Mouse (Mus musculus): ENCODE data around the gene Cybc1. TPM values are rescaled to one million over a fixed set of nuclear protein-coding genes. Genes with fewer than 3 reads are reported as not detected.

Gene Cybc1
- polyA plus RNA-seq, 1 experiment from 2014 or later = 42.1 TPM

- no peak overlapping the region for H3K9ac ChIP-seq
- no peaks in the 10 kb centered on the region for H3K27me3 ChIP-seq (replicated peaks)
- H3K4me3 ChIP-seq = no peak overlapping the region
- no peaks in the 10 kb centered on the region for H3K36me3 ChIP-seq
- no peak for ATAC-seq (ENCODE audit: low FRiP score, low read depth)
- 70% methylated on average over 11 of the region's 11 CpGs for WGBS
- H3K9me3 ChIP-seq = no peaks in the 10 kb centered on the region
- peaks cover 14% of the 10 kb centered on the region; the same call in 1 of the 2 replicates for H3K4me1 ChIP-seq
- no peak overlapping the region for H3K4me2 ChIP-seq (replicated peaks)
- no peak overlapping the region for H3K27ac ChIP-seq
Measured at GRCm38 (mm10) chr11:121201436-121202198, 27.5 kb downstream of the Cybc1 start.

- H3K4me2 ChIP-seq (replicated peaks) = no peak overlapping the region
- WGBS = 91% methylated on average over 6 of the region's 6 CpGs
- H3K9ac ChIP-seq = no peak overlapping the region
- no peak overlapping the region for H3K4me3 ChIP-seq
- H3K27me3 ChIP-seq (replicated peaks) = no peaks in the 10 kb centered on the region
- H3K36me3 ChIP-seq = no peaks in the 10 kb centered on the region
- H3K4me1 ChIP-seq = peaks cover 14% of the 10 kb centered on the region; the same call in 1 of the 2 replicates
- ATAC-seq (ENCODE audit: low FRiP score, low read depth) = no peak
- H3K27ac ChIP-seq = no peak overlapping the region
- no peaks in the 10 kb centered on the region for H3K9me3 ChIP-seq
Measured at GRCm38 (mm10) chr11:121200781-121201180, 28.3 kb downstream of the Cybc1 start.

- no peak overlapping the region for H3K4me2 ChIP-seq (replicated peaks)
- H3K9ac ChIP-seq = no peak overlapping the region
- no peak for ATAC-seq (ENCODE audit: low FRiP score, low read depth)
- H3K4me3 ChIP-seq = no peak overlapping the region
- H3K4me1 ChIP-seq = peaks cover 8% of the 10 kb centered on the region; the same call in 1 of the 2 replicates
- H3K36me3 ChIP-seq = 0 out of 2 replicates have a peak, but pooled peaks cover 4% of the 10 kb centered on the region
- no peak overlapping the region for H3K27ac ChIP-seq
- H3K9me3 ChIP-seq = no peaks in the 10 kb centered on the region
- 78% methylated on average over 4 of the region's 4 CpGs for WGBS
- H3K27me3 ChIP-seq (replicated peaks) = no peaks in the 10 kb centered on the region
Measured at GRCm38 (mm10) chr11:121199851-121200250, 29.3 kb downstream of the Cybc1 start.

- H3K9me3 ChIP-seq = no peaks in the 10 kb centered on the region
- H3K4me3 ChIP-seq = no peak overlapping the region
- H3K4me2 ChIP-seq (replicated peaks) = no peak overlapping the region
- ATAC-seq (ENCODE audit: low FRiP score, low read depth) = no peak
- WGBS = 61% methylated on average over 2 of the region's 2 CpGs
- 0 out of 2 replicates have a peak, but pooled peaks cover 6% of the 10 kb centered on the region for H3K36me3 ChIP-seq
- 0 out of 2 replicates have a peak, but pooled peaks cover 2% of the 10 kb centered on the region for H3K4me1 ChIP-seq
- no peak overlapping the region for H3K9ac ChIP-seq
- H3K27ac ChIP-seq = no peak overlapping the region
- no peaks in the 10 kb centered on the region for H3K27me3 ChIP-seq (replicated peaks)
Measured at GRCm38 (mm10) chr11:121198622-121199021, 30.5 kb downstream of the Cybc1 start.

GRCm38 (mm10) chr11:121193415-121193814 lies 35.7 kb downstream of the Cybc1 start:
- 85% methylated on average over 3 of the region's 3 CpGs for WGBS

GRCm38 (mm10) chr11:121192742-121193141 lies 36.4 kb downstream of the Cybc1 start:
- no peak overlapping the region for H3K27ac ChIP-seq

More at GRCm38 (mm10) chr11:121193415-121193814, 35.7 kb downstream of the Cybc1 start:
- H3K4me3 ChIP-seq = no peak overlapping the region
- no peak overlapping the region for H3K9ac ChIP-seq
- no peak overlapping the region for H3K27ac ChIP-seq
- no peak overlapping the region for H3K4me2 ChIP-seq (replicated peaks)
- H3K9me3 ChIP-seq = no peaks in the 10 kb centered on the region
- no peak for ATAC-seq (ENCODE audit: low FRiP score, low read depth)
- no peaks in the 10 kb centered on the region for H3K27me3 ChIP-seq (replicated peaks)
- H3K4me1 ChIP-seq = no peaks in the 10 kb centered on the region
- 0 out of 2 replicates have a peak, but pooled peaks cover 6% of the 10 kb centered on the region for H3K36me3 ChIP-seq

GRCm38 (mm10) chr11:121189681-121190080 lies 39.4 kb downstream of the Cybc1 start:
- Histone ChIP-seq H3K27ac (no peak overlapping the region), H3K9me3 (no peaks in the 10 kb centered on the region), H3K4me1 (no peaks in the 10 kb centered on the region), H3K36me3 (0 out of 2 replicates have a peak, but pooled peaks cover under 1% of the 10 kb centered on the region), H3K27me3 (replicated peaks) (no peaks in the 10 kb centered on the region), H3K4me2 (replicated peaks) (no peak overlapping the region), H3K4me3 (no peak overlapping the region), H3K9ac (no peak overlapping the region)
- WGBS = 85% methylated on average over 3 of the region's 3 CpGs
- ATAC-seq (ENCODE audit: low FRiP score, low read depth) = no peak

More at GRCm38 (mm10) chr11:121192742-121193141, 36.4 kb downstream of the Cybc1 start:
- WGBS = 70% methylated on average over 2 of the region's 2 CpGs
- H3K9me3 ChIP-seq = no peaks in the 10 kb centered on the region
- H3K9ac ChIP-seq = no peak overlapping the region
- no peaks in the 10 kb centered on the region for H3K4me1 ChIP-seq
- 0 out of 2 replicates have a peak, but pooled peaks cover 6% of the 10 kb centered on the region for H3K36me3 ChIP-seq
- no peak overlapping the region for H3K4me2 ChIP-seq (replicated peaks)
- H3K4me3 ChIP-seq = no peak overlapping the region
- no peaks in the 10 kb centered on the region for H3K27me3 ChIP-seq (replicated peaks)
- no peak for ATAC-seq (ENCODE audit: low FRiP score, low read depth)

- WGBS = 57% methylated on average over 12 of the region's 12 CpGs
- Histone ChIP-seq H3K4me2 (replicated peaks) (no peak overlapping the region), H3K36me3 (peaks cover 4% of the 10 kb centered on the region; the same call in 1 of the 2 replicates), H3K9ac (no peak overlapping the region), H3K4me3 (no peak overlapping the region), H3K9me3 (no peaks in the 10 kb centered on the region), H3K27me3 (replicated peaks) (no peaks in the 10 kb centered on the region), H3K4me1 (peaks cover 15% of the 10 kb centered on the region), H3K27ac (no peak overlapping the region)
- no peak for ATAC-seq (ENCODE audit: low FRiP score, low read depth)
Measured at GRCm38 (mm10) chr11:121176285-121177270, 52.5 kb downstream of the Cybc1 start.

GRCm38 (mm10) chr11:121174234-121174633 lies 54.9 kb downstream of the Cybc1 start:
- no peak for ATAC-seq (ENCODE audit: low FRiP score, low read depth)
- whole genome bisulfite sequencing = 42% methylated on average over 3 of the region's 3 CpGs
- Histone ChIP-seq H3K9me3 (no peaks in the 10 kb centered on the region), H3K4me1 (peaks cover 15% of the 10 kb centered on the region), H3K27ac (no peak overlapping the region), H3K27me3 (replicated peaks) (no peaks in the 10 kb centered on the region), H3K9ac (no peak overlapping the region), H3K36me3 (no peaks in the 10 kb centered on the region), H3K4me3 (no peak overlapping the region), H3K4me2 (replicated peaks) (no peak overlapping the region)

- H3K4me1 ChIP-seq = peaks cover 15% of the 10 kb centered on the region
- no peak overlapping the region for H3K4me3 ChIP-seq
- no peaks in the 10 kb centered on the region for H3K27me3 ChIP-seq (replicated peaks)
- no peaks in the 10 kb centered on the region for H3K36me3 ChIP-seq
- no peaks in the 10 kb centered on the region for H3K9me3 ChIP-seq
- no peak overlapping the region for H3K9ac ChIP-seq
- no peak for ATAC-seq (ENCODE audit: low FRiP score, low read depth)
- no peak overlapping the region for H3K4me2 ChIP-seq (replicated peaks)
- H3K27ac ChIP-seq = no peak overlapping the region
- 85% methylated on average over 5 of the region's 5 CpGs for WGBS
Measured at GRCm38 (mm10) chr11:121173203-121173602, 55.9 kb downstream of the Cybc1 start.
